Mouse (Mus musculus): Measurements from ENCODE around the gene Tmem126a. TPM values are rescaled to one million over a fixed set of nuclear protein-coding genes. Genes with fewer than 3 reads are reported as not detected.

Tmem126a gene
- polyA plus RNA-seq, 1 experiment from 2014 or later, result 115 TPM

- Histone ChIP-seq H3K27ac (peak overlapping the region; percentile 99), H3K4me1 (0 out of 2 replicates have a peak, but pooled peaks cover 2% of the 10 kb centered on the region), H3K9me3 (replicated peaks) (no peaks in the 10 kb centered on the region), H3K36me3 (peaks cover 7% of the 10 kb centered on the region), H3K4me2 (peak overlapping the region; percentile 60), H3K4me3 (replicated peaks) (peak overlapping the region; percentile 84), H3K27me3 (no peaks in the 10 kb centered on the region), H3K9ac (peak overlapping the region; percentile 99)
- peak; percentile 77 for ATAC-seq (replicated peaks; ENCODE audit: low FRiP score)
- under 1% methylated on average over 122 of the region's 123 CpGs for WGBS
Measured at GRCm38 (mm10) chr7:90443101-90444091, 13.6 kb downstream of the Tmem126a start.

GRCm38 (mm10) chr7:90442518-90443080, 14.4 kb downstream of the Tmem126a start, which contains the start of gene Crebzf:
TSS of gene Crebzf (plus strand) at chr7:90442729.
- ATAC-seq (replicated peaks; ENCODE audit: low FRiP score), result peak; percentile 96

GRCm38 (mm10) chr7:90442070-90442469, 15.0 kb downstream of the Tmem126a start:
- peak overlapping the region; percentile 60 for H3K4me2 ChIP-seq
- ATAC-seq (replicated peaks; ENCODE audit: low FRiP score), result no peak; the same call in none of the 2 replicates
- peak overlapping the region; percentile 84 for H3K4me3 ChIP-seq (replicated peaks)
- 10% methylated on average over 4 of the region's 4 CpGs for WGBS
- H3K9ac ChIP-seq, result peak overlapping the region; percentile 43
- H3K36me3 ChIP-seq, result peaks cover under 1% of the 10 kb centered on the region; the same call in 1 of the 2 replicates
- H3K27ac ChIP-seq, result peak overlapping the region; percentile 99
- no peaks in the 10 kb centered on the region for H3K27me3 ChIP-seq
- no peaks in the 10 kb centered on the region for H3K4me1 ChIP-seq
- no peaks in the 10 kb centered on the region for H3K9me3 ChIP-seq (replicated peaks)

More at GRCm38 (mm10) chr7:90442518-90443080, 14.4 kb downstream of the Tmem126a start, which contains the start of gene Crebzf:
- Histone ChIP-seq H3K4me1 (0 out of 2 replicates have a peak, but pooled peaks cover 2% of the 10 kb centered on the region), H3K4me3 (replicated peaks) (peak within 1 kb of the TSS; percentile 84), H3K27me3 (no peaks in the 10 kb centered on the region), H3K9me3 (replicated peaks) (no peaks in the 10 kb centered on the region), H3K4me2 (peak within 1 kb of the TSS; percentile 60), H3K36me3 (peaks cover 5% of the 10 kb centered on the region), H3K9ac (peak within 1 kb of the TSS; percentile 99), H3K27ac (peak within 1 kb of the TSS; percentile 99)
- under 1% methylated on average over 54 of the region's 54 CpGs for WGBS

GRCm38 (mm10) chr7:90440044-90440443, 17.0 kb downstream of the Tmem126a start:
- Histone ChIP-seq H3K4me2 (no peak overlapping the region), H3K36me3 (no peaks in the 10 kb centered on the region), H3K4me1 (no peaks in the 10 kb centered on the region), H3K9ac (no peak overlapping the region), H3K27me3 (no peaks in the 10 kb centered on the region), H3K4me3 (replicated peaks) (no peak overlapping the region), H3K9me3 (replicated peaks) (no peaks in the 10 kb centered on the region), H3K27ac (no peak overlapping the region)
- no peak for ATAC-seq (replicated peaks; ENCODE audit: low FRiP score)
- WGBS, result 92% methylated on average over 4 of the region's 4 CpGs

GRCm38 (mm10) chr7:90432221-90432620, 24.8 kb downstream of the Tmem126a start:
- Histone ChIP-seq H3K27ac (no peak overlapping the region), H3K36me3 (no peaks in the 10 kb centered on the region), H3K9ac (no peak overlapping the region), H3K4me3 (replicated peaks) (no peak overlapping the region), H3K9me3 (replicated peaks) (no peaks in the 10 kb centered on the region), H3K4me2 (no peak overlapping the region), H3K27me3 (no peaks in the 10 kb centered on the region), H3K4me1 (no peaks in the 10 kb centered on the region)
- ATAC-seq (replicated peaks; ENCODE audit: low FRiP score), result no peak

GRCm38 (mm10) chr7:90427006-90427405, 30.0 kb downstream of the Tmem126a start:
- H3K9me3 ChIP-seq (replicated peaks), result no peaks in the 10 kb centered on the region
- H3K9ac ChIP-seq, result 0 out of 2 replicates have a peak overlapping the region, but pooled peaks have one; percentile 25
- H3K27ac ChIP-seq, result no peak overlapping the region
- peaks cover 6% of the 10 kb centered on the region for H3K4me1 ChIP-seq
- 62% methylated on average over 9 of the region's 9 CpGs for WGBS
- H3K27me3 ChIP-seq, result no peaks in the 10 kb centered on the region
- H3K4me2 ChIP-seq, result peak overlapping the region; percentile 67
- H3K36me3 ChIP-seq, result no peaks in the 10 kb centered on the region
- H3K4me3 ChIP-seq (replicated peaks), result peak overlapping the region; percentile 42
- ATAC-seq (replicated peaks; ENCODE audit: low FRiP score), result peak; percentile 9; the same call in 1 of the 2 replicates

- no peak within 1 kb of the TSS for H3K27ac ChIP-seq
- peaks cover 6% of the 10 kb centered on the region for H3K4me1 ChIP-seq
- 25% methylated on average over 29 of the region's 29 CpGs for WGBS
- H3K4me2 ChIP-seq, result peak within 1 kb of the TSS; percentile 67
- peak within 1 kb of the TSS; percentile 25; the same call in 1 of the 2 replicates for H3K9ac ChIP-seq
- H3K9me3 ChIP-seq (replicated peaks), result no peaks in the 10 kb centered on the region
- peak within 1 kb of the TSS; percentile 42 for H3K4me3 ChIP-seq (replicated peaks)
- no peaks in the 10 kb centered on the region for H3K27me3 ChIP-seq
- peak; percentile 100 for ATAC-seq (replicated peaks; ENCODE audit: low FRiP score)
- no peaks in the 10 kb centered on the region for H3K36me3 ChIP-seq
Measured at GRCm38 (mm10) chr7:90426020-90427001, 30.7 kb downstream of the Tmem126a start, which contains the start of gene Ccdc89. TSS of gene Ccdc89 (plus strand) at chr7:90426577.

GRCm38 (mm10) chr7:90409934-90410333, 47.1 kb downstream of the Tmem126a start:
- Histone ChIP-seq H3K4me2 (no peak overlapping the region), H3K4me3 (replicated peaks) (no peak overlapping the region), H3K27me3 (no peaks in the 10 kb centered on the region), H3K4me1 (no peaks in the 10 kb centered on the region), H3K36me3 (no peaks in the 10 kb centered on the region), H3K9ac (no peak overlapping the region), H3K9me3 (replicated peaks) (no peaks in the 10 kb centered on the region), H3K27ac (no peak overlapping the region)
- WGBS, result 47% methylated on average over 3 of the region's 3 CpGs
- no peak for ATAC-seq (replicated peaks; ENCODE audit: low FRiP score)

Other genes starting within 250 kb of the Tmem126a start
- not detected in 2 replicates for gene Ccdc83, start 191.5 kb downstream of the Tmem126a start, polyA plus RNA-seq (2015; fragmentation: Nextera tagmentation; extraction: Ambion mirVana)
- 9.8 and 10.0 TPM in 2 replicates for gene Sytl2, start 155.0 kb downstream of the Tmem126a start, polyA plus RNA-seq (2015; fragmentation: Nextera tagmentation; extraction: Ambion mirVana)
- 1.3 and 1.7 TPM in 2 replicates for gene Ccdc89, start 30.7 kb downstream of the Tmem126a start, polyA plus RNA-seq (2015; fragmentation: Nextera tagmentation; extraction: Ambion mirVana)
- 34.7 and 35.8 TPM in 2 replicates for gene Crebzf, start 14.5 kb downstream of the Tmem126a start, polyA plus RNA-seq (2015; fragmentation: Nextera tagmentation; extraction: Ambion mirVana)
- 35.3 and 37.1 TPM in 2 replicates for gene Tmem126b, start 18.8 kb upstream of the Tmem126a start, polyA plus RNA-seq (2015; fragmentation: Nextera tagmentation; extraction: Ambion mirVana)
- 0.87 and 1.4 TPM in 2 replicates for gene Dlg2, start 19.4 kb upstream of the Tmem126a start, polyA plus RNA-seq (2015; fragmentation: Nextera tagmentation; extraction: Ambion mirVana)